Mouse (Mus musculus): ENCODE results near the gene Gigyf1. TPM values are rescaled to one million over a fixed set of nuclear protein-coding genes. Genes with fewer than 3 reads are reported as not detected.
A peak's percentile ranks its signal among the peaks of the same experiment; 100 is the strongest.

The Gigyf1 gene
- polyA plus RNA-seq, 1 experiment from 2014 or later = 19.4 TPM

DNA sequence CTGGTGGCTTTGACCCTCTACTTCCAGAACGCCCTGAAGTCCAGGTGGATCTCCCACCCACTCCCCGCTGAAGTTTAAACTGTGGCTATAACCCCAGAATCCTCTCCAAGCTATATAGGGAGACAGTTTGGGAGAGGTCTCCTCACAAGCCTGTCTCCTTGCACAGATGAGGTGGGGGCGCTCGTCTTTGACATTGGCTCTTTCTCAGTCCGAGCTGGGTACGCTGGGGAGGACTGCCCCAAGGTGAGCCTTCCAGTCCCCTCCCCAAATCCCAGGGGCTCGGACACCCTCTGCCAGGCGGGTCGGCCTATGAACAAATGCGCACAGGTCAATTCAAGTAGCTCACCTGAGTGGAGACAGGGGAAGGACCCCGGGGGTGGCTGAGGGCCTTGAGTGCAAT lies 35.5 kb downstream of the Gigyf1 start:
- peak overlapping the region; percentile 72 for H3K27ac ChIP-seq (ENCODE audit: low read length)
- ATAC-seq = peak; percentile 53; the same call in 1 of the 2 replicates
- WGBS = 48% methylated on average over 11 of the region's 11 CpGs
- no peaks in the 10 kb centered on the region for H3K27me3 ChIP-seq (ENCODE audit: control insufficient read depth, insufficient read depth, low read depth, low read length)
- peak overlapping the region; percentile 84 for H3K4me3 ChIP-seq (ENCODE audit: low read depth, low read length)
- peak overlapping the region; percentile 91 for H3K9ac ChIP-seq (ENCODE audit: low read depth, low read length)
- peak overlapping the region; percentile 96 for H3K4me2 ChIP-seq (ENCODE audit: low read length)
- H3K36me3 ChIP-seq (ENCODE audit: control insufficient read depth, insufficient read depth, low read length) = no peaks in the 10 kb centered on the region
- peaks cover 19% of the 10 kb centered on the region for H3K4me1 ChIP-seq (ENCODE audit: control insufficient read depth, insufficient read depth, low read length)
- H3K9me3 ChIP-seq (replicated peaks; ENCODE audit: control insufficient read depth, low read length, poor library complexity, severe bottlenecking) = no peaks in the 10 kb centered on the region

- Histone ChIP-seq H3K4me3 (ENCODE audit: low read depth, low read length) (no peak overlapping the region), H3K4me2 (ENCODE audit: low read length) (no peak overlapping the region), H3K9me3 (replicated peaks; ENCODE audit: control insufficient read depth, low read length, poor library complexity, severe bottlenecking) (no peaks in the 10 kb centered on the region), H3K27me3 (ENCODE audit: control insufficient read depth, insufficient read depth, low read depth, low read length) (no peaks in the 10 kb centered on the region), H3K4me1 (ENCODE audit: control insufficient read depth, insufficient read depth, low read length) (no peaks in the 10 kb centered on the region), H3K36me3 (ENCODE audit: control insufficient read depth, insufficient read depth, low read length) (peaks cover 17% of the 10 kb centered on the region), H3K9ac (ENCODE audit: low read depth, low read length) (no peak overlapping the region), H3K27ac (ENCODE audit: low read length) (no peak overlapping the region)
- WGBS = 56% methylated on average over 6 of the region's 6 CpGs
- ATAC-seq = no peak
Measured at GRCm38 (mm10) chr5:137561556-137561955, 43.2 kb downstream of the Gigyf1 start.

GRCm38 (mm10) chr5:137562965-137563364 lies 44.6 kb downstream of the Gigyf1 start:
- 82% methylated on average over 10 of the region's 10 CpGs for WGBS
- no peak overlapping the region for H3K27ac ChIP-seq (ENCODE audit: low read length)
- H3K9ac ChIP-seq (ENCODE audit: low read depth, low read length) = no peak overlapping the region
- H3K4me2 ChIP-seq (ENCODE audit: low read length) = no peak overlapping the region
- H3K36me3 ChIP-seq (ENCODE audit: control insufficient read depth, insufficient read depth, low read length) = peaks cover 21% of the 10 kb centered on the region
- H3K4me3 ChIP-seq (ENCODE audit: low read depth, low read length) = no peak overlapping the region
- no peaks in the 10 kb centered on the region for H3K4me1 ChIP-seq (ENCODE audit: control insufficient read depth, insufficient read depth, low read length)
- no peaks in the 10 kb centered on the region for H3K9me3 ChIP-seq (replicated peaks; ENCODE audit: control insufficient read depth, low read length, poor library complexity, severe bottlenecking)
- no peaks in the 10 kb centered on the region for H3K27me3 ChIP-seq (ENCODE audit: control insufficient read depth, insufficient read depth, low read depth, low read length)
- no peak for ATAC-seq

DNA sequence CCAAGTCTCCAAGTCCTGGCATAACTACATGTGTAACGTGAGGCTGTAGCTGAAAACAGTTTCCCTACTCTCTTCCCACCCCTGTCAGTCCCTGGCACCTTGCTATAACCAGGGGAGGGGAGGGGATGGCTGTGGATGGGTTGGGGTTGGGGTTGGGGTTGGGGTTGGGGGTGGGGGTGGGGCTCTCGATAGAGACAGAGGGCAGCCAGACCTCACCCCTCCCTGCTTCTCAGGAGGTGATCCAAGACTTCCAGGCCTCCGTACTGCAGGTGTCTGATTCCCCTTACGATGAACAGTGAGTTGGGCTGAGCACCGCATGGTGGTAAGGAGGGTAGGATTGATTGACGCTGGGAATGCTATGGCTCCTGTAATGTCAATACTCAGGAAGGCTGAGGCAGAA lies 47.4 kb downstream of the Gigyf1 start:
- H3K9me3 ChIP-seq (replicated peaks; ENCODE audit: control insufficient read depth, low read length, poor library complexity, severe bottlenecking) = no peaks in the 10 kb centered on the region
- H3K36me3 ChIP-seq (ENCODE audit: control insufficient read depth, insufficient read depth, low read length) = peaks cover 13% of the 10 kb centered on the region
- no peak overlapping the region for H3K27ac ChIP-seq (ENCODE audit: low read length)
- no peak overlapping the region for H3K9ac ChIP-seq (ENCODE audit: low read depth, low read length)
- H3K4me2 ChIP-seq (ENCODE audit: low read length) = no peak overlapping the region
- 71% methylated on average over 6 of the region's 6 CpGs for WGBS
- no peaks in the 10 kb centered on the region for H3K4me1 ChIP-seq (ENCODE audit: control insufficient read depth, insufficient read depth, low read length)
- no peak overlapping the region for H3K4me3 ChIP-seq (ENCODE audit: low read depth, low read length)
- ATAC-seq = no peak
- H3K27me3 ChIP-seq (ENCODE audit: control insufficient read depth, insufficient read depth, low read depth, low read length) = no peaks in the 10 kb centered on the region

DNA sequence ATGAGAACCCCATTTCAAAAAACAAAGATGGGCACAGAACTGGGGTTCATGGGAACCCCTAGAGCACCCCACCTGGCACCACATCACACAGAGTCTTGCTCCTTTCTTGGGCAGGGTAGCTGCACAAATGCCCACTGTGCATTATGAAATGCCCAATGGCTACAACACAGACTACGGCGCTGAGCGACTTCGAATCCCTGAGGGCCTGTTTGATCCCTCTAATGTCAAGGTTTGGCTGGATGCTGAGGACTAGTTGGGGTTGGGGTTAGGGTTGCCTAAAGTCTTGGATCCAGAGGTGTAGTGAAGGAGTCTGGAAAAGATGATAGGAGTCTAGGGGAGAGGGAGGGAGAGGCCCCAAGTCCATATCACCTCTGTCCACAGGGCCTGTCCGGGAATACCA lies 48.1 kb downstream of the Gigyf1 start:
- no peaks in the 10 kb centered on the region for H3K27me3 ChIP-seq (ENCODE audit: control insufficient read depth, insufficient read depth, low read depth, low read length)
- no peak overlapping the region for H3K9ac ChIP-seq (ENCODE audit: low read depth, low read length)
- ATAC-seq = no peak
- WGBS = 91% methylated on average over 5 of the region's 5 CpGs
- H3K4me3 ChIP-seq (ENCODE audit: low read depth, low read length) = no peak overlapping the region
- H3K27ac ChIP-seq (ENCODE audit: low read length) = no peak overlapping the region
- H3K4me2 ChIP-seq (ENCODE audit: low read length) = no peak overlapping the region
- no peaks in the 10 kb centered on the region for H3K9me3 ChIP-seq (replicated peaks; ENCODE audit: control insufficient read depth, low read length, poor library complexity, severe bottlenecking)
- peaks cover 12% of the 10 kb centered on the region for H3K36me3 ChIP-seq (ENCODE audit: control insufficient read depth, insufficient read depth, low read length)
- H3K4me1 ChIP-seq (ENCODE audit: control insufficient read depth, insufficient read depth, low read length) = no peaks in the 10 kb centered on the region

- peaks cover 12% of the 10 kb centered on the region for H3K36me3 ChIP-seq (ENCODE audit: control insufficient read depth, insufficient read depth, low read length)
- no peak overlapping the region for H3K9ac ChIP-seq (ENCODE audit: low read depth, low read length)
- H3K4me2 ChIP-seq (ENCODE audit: low read length) = no peak overlapping the region
- no peaks in the 10 kb centered on the region for H3K9me3 ChIP-seq (replicated peaks; ENCODE audit: control insufficient read depth, low read length, poor library complexity, severe bottlenecking)
- no peak overlapping the region for H3K27ac ChIP-seq (ENCODE audit: low read length)
- no peak for ATAC-seq
- no peak overlapping the region for H3K4me3 ChIP-seq (ENCODE audit: low read depth, low read length)
- no peaks in the 10 kb centered on the region for H3K4me1 ChIP-seq (ENCODE audit: control insufficient read depth, insufficient read depth, low read length)
- no peaks in the 10 kb centered on the region for H3K27me3 ChIP-seq (ENCODE audit: control insufficient read depth, insufficient read depth, low read depth, low read length)
- WGBS = 81% methylated on average over 8 of the region's 8 CpGs
Measured at GRCm38 (mm10) chr5:137568223-137568798, 50.0 kb downstream of the Gigyf1 start.

GRCm38 (mm10) chr5:137569031-137569430 lies 50.7 kb downstream of the Gigyf1 start:
- no peak overlapping the region for H3K27ac ChIP-seq (ENCODE audit: low read length)
- no peaks in the 10 kb centered on the region for H3K4me1 ChIP-seq (ENCODE audit: control insufficient read depth, insufficient read depth, low read length)
- H3K9me3 ChIP-seq (replicated peaks; ENCODE audit: control insufficient read depth, low read length, poor library complexity, severe bottlenecking) = no peaks in the 10 kb centered on the region
- no peaks in the 10 kb centered on the region for H3K27me3 ChIP-seq (ENCODE audit: control insufficient read depth, insufficient read depth, low read depth, low read length)
- no peak overlapping the region for H3K4me2 ChIP-seq (ENCODE audit: low read length)
- H3K4me3 ChIP-seq (ENCODE audit: low read depth, low read length) = no peak overlapping the region
- H3K36me3 ChIP-seq (ENCODE audit: control insufficient read depth, insufficient read depth, low read length) = peaks cover 12% of the 10 kb centered on the region
- ATAC-seq = no peak
- WGBS = 83% methylated on average over 9 of the region's 12 CpGs
- H3K9ac ChIP-seq (ENCODE audit: low read depth, low read length) = no peak overlapping the region

- WGBS = 34% methylated on average over 9 of the region's 9 CpGs
Measured at GRCm38 (mm10) chr5:137569665-137570064, 51.3 kb downstream of the Gigyf1 start, which contains the start of gene Tfr2. Tfr2 (plus strand) TSS chr5:137569840.

GRCm38 (mm10) chr5:137570181-137570580 lies 51.8 kb downstream of the Gigyf1 start:
- no peak for ATAC-seq
- no peaks in the 10 kb centered on the region; the same call in 1 of the 2 replicates for H3K4me1 ChIP-seq (ENCODE audit: control insufficient read depth, insufficient read depth, low read length)
- H3K4me3 ChIP-seq (ENCODE audit: low read depth, low read length) = no peak overlapping the region
- no peak overlapping the region for H3K27ac ChIP-seq (ENCODE audit: low read length)
- no peak overlapping the region for H3K9ac ChIP-seq (ENCODE audit: low read depth, low read length)
- H3K36me3 ChIP-seq (ENCODE audit: control insufficient read depth, insufficient read depth, low read length) = peaks cover 7% of the 10 kb centered on the region; the same call in 1 of the 2 replicates
- no peaks in the 10 kb centered on the region for H3K9me3 ChIP-seq (replicated peaks; ENCODE audit: control insufficient read depth, low read length, poor library complexity, severe bottlenecking)
- no peak overlapping the region for H3K4me2 ChIP-seq (ENCODE audit: low read length)
- no peaks in the 10 kb centered on the region for H3K27me3 ChIP-seq (ENCODE audit: control insufficient read depth, insufficient read depth, low read depth, low read length)
- WGBS = 46% methylated on average over 7 of the region's 7 CpGs

More at GRCm38 (mm10) chr5:137569665-137570064, 51.3 kb downstream of the Gigyf1 start, which contains the start of gene Tfr2:
- Histone ChIP-seq H3K4me1 (ENCODE audit: control insufficient read depth, insufficient read depth, low read length) (no peaks in the 10 kb centered on the region; the same call in 1 of the 2 replicates), H3K27me3 (ENCODE audit: control insufficient read depth, insufficient read depth, low read depth, low read length) (no peaks in the 10 kb centered on the region), H3K36me3 (ENCODE audit: control insufficient read depth, insufficient read depth, low read length) (peaks cover 10% of the 10 kb centered on the region), H3K9ac (ENCODE audit: low read depth, low read length) (no peak within 1 kb of the TSS), H3K4me2 (ENCODE audit: low read length) (no peak within 1 kb of the TSS), H3K27ac (ENCODE audit: low read length) (no peak within 1 kb of the TSS), H3K9me3 (replicated peaks; ENCODE audit: control insufficient read depth, low read length, poor library complexity, severe bottlenecking) (no peaks in the 10 kb centered on the region), H3K4me3 (ENCODE audit: low read depth, low read length) (no peak within 1 kb of the TSS)
- no peak for ATAC-seq

Data from midbrain, embryonic 16.5 days (tissue).